Mouse (Mus musculus): ENCODE measurements around the gene Stk24.

Gene Stk24

DNA sequence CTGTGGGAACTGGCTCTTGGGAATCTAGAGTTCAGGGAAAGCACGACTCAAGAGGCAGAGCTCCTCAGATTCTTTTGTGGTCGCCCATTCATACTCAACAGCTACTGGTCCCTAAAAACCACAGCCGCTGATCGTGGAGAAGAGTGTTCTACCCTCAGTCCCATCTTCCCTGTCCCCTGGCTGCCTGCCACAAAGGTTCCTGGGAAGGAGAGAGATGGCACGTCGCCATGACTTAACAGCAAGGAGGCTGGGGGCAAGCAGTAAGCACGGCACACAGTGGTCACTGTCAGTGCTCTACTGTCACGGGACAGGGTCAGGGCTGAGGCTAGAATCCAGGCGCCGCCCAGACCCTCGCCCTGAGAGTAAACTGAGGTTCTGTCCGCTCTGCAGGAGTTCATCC lies 104.8 kb downstream of the Stk24 start:
- DNase-seq (ENCODE audit: extremely low read depth, insufficient read length, low spot score): no peak

DNA sequence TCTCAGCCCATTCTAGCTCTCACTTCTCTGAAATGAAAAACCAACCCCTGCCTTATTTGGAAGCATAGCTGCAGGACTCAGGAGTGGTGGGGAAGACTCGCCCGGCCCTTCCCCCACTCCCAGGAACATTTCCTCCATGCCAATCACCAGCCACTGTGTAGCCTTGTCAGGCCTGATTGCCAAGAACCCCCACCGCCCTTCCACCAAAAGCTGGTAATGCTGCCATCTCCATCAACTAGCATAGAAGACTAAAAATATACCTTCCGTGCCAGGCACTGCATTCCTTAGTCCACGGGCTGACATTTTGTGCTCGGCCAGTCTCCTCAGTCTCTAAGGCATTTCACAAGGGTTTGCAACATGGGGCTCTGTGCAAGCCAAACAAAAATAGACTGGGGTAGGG lies 109.3 kb downstream of the Stk24 start:
- no peak for DNase-seq (ENCODE audit: extremely low read depth, insufficient read length, low spot score)

DNA sequence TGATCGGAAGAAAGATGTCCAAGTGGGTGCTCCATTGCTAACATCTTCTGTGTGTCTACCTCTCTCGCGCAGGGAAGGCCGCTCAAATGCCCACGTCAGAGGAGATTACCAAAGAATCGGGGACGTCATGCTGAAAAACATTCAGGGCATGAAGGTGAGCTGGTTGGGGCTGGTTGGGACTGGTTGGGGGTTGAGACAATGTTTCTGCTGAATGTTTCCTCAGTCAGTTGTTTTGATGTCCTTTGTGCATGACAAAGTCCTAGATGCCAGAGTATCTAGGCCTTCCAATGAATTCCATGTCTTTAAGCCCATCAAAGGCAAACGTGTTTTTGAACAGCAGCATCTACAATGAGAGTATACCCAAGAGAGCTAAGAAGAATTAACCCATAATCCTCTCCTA lies 112.0 kb downstream of the Stk24 start:
- no peak for DNase-seq (ENCODE audit: extremely low read depth, insufficient read length, low spot score)

DNA sequence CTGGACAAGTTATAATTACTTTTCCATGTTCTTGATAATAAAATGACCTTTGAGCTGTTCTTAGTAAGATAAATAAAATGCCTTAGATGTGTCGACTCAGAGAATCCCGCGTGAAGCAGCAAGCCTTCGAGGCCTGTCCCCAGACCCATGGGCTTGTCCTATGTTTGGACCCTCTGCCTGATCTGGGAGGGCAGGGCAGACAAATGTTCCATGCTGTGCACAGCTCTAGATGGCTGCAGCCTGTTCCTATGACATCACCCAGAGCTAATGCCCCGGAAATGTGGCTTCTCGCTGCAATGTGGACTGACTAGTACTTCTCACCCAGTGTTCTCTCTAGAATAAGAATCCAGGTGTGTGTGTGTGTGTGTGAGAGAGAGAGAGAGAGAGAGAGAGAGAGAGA lies 115.4 kb downstream of the Stk24 start:
- no peak for DNase-seq (ENCODE audit: extremely low read depth, insufficient read length, low spot score)

DNA sequence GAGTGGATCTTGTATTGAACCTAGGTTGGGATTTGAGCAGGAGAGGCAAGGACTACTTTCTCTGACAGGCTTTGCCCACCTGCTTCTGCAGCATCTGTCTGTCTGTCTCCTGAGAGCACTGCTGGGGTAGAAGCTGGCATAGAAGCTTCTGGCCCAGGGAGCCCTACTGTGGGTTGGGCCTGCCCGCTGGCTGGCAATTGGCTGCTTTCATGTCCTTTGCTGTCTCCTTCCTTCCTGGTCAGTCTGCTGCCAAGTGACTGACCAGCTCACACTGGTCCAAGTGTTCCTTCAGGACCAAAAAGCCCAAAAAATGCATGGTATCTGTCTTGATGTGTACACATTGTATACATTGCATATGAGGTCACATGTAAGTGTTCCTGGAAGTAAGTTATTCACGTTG lies 115.9 kb downstream of the Stk24 start:
- DNase-seq (ENCODE audit: extremely low read depth, insufficient read length, low spot score): no peak

DNA sequence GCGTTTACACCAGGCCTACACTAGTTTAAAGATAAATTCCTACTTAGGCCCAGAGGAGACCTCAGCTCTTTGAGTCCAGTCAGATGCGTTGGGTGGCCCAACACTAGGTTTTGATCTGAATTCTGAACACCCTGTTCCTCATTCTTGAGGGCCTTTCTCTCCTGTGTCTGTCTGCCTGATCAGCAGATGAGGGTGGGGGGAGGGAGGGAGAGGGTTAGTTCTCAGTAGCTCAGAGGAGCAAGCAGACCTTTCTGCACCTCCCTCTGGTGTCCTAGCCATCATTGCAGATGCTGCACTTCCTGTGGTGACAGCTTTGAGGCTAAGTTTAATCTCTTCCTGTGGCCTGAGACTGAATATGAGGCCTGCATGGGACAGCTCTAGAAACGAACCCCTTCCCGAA lies 117.2 kb downstream of the Stk24 start:
- DNase-seq (ENCODE audit: extremely low read depth, insufficient read length, low spot score): no peak

DNA sequence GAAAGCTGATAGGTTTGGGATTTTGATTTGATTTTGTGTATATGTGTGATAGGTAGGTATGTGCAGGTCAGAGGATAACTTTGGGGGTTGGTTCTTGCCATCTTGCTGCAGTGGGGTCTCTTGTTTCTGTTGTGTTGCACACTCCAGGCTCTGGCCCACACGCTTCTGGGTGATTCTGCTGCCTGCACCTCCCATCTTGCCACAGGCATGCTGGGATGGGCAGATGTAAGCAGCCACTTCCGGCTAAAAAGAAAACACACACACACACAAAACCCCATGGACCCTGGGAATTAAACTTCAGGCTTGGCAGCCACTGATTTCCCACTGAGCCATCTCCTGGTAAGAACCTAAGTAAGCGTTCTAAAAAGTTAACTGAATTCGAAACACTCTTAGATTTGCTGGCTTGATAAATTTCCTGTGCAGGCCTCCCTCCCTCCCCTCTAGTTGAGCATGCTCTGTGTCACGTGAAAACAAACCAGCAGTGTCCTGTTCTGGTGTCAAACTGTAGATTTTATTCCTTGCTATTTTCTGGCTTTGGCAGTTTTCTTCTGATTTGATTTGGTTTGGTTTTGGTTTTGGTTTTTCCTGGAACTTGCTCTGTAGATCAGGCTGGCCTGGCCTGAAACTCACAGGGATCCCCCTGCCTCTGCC lies 118.5 kb downstream of the Stk24 start:
- DNase-seq (ENCODE audit: extremely low read depth, insufficient read length, low spot score): no peak

DNA sequence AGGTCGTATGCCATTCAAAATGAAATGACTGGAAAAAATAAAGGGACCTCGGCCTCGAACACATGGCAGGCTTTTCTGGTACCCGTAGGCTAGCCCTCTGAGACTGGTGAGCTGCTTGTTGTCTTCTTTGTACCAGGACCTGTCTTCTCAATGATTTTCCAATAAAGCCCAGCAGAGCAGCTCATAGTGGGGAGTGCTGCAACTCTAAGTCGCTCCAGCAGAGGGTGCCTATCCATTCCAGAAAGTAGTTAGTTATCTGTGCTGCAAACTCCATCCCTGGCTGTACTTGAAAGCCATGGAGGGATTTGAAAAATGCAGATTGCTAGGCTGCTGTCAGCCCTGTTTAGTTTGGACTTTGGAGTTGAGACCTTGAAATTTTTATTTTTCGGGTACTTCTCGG lies 120.0 kb downstream of the Stk24 start:
- no peak for DNase-seq (ENCODE audit: extremely low read depth, insufficient read length, low spot score)

DNA sequence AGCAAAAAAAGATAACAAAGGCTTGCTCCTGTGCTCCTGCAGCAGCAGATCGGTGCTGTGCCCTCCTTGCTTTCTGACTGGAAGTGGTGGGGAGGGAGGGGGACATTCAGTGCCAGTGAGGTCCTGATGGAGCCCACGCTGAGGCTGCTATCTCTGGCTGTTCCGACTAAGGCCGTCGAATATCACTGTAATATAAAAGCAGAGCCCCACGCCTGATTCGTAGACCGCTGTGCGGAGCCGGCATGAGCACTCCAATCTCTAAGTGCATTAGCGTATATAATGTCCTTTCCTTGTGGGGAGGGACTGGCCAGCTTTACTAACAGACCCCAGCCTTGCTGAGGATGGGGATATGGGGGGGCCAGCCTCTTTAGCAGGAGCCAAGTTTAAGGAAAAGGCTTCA lies 120.5 kb downstream of the Stk24 start:
- no peak for DNase-seq (ENCODE audit: extremely low read depth, insufficient read length, low spot score)

DNA sequence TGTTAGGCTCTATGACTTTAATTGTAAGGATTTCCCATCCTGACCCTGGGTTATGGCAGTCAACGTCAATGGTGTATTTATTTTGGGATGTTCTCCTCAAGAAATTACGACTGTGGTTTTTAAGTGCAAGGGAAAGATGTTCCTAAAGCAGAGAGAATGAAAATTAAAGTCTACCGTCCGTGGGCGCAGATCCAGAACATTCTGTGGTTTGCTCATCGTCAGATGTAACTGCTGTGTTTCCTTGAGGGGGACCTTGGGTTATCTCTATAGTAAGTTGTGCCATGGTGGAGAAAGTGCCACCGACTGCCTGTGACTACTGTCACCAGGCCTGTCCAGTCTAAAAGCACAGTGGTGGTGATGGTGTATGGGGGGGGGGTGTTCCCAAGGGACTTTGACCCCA lies 122.9 kb downstream of the Stk24 start:
- no peak for DNase-seq (ENCODE audit: extremely low read depth, insufficient read length, low spot score)

DNA sequence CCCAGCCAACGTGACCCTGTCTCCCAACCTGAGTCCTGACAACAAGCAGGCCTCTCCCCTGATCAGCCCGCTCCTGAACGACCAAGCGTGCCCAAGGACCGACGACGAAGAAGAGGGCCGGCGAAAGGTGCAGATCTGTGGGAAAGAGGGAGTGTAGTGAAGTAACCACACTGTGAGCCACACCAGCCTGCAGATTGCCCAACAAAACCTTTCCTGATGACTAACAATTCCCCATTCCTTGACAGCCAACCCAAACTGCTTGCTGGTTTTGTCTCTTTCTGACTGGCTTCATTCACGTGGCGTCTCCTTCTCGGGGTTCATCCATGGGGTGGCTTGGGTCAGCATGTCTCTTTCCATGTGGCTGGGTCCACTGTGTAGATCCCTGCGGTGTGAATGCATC lies 124.3 kb downstream of the Stk24 start:
- no peak for DNase-seq (ENCODE audit: extremely low read depth, insufficient read length, low spot score)

DNA sequence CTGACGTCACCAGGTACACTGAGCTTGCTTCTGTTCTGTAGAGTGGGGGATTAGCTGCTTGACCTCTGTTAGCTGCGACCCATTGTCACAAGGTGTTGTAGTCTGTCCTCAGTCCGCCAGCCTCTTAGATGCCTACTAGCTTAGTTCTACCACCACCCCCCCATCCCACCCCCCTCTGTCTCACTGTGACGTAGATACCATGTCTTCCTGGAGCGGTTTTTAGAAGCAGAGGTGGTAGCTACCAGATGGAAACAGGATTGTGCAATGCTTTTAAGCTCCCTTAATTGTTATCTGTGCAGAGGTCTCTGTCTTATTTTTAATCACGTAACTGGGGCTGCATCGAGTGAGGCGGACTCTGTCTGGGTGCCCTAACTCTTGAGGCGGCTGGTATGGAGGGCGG lies 124.9 kb downstream of the Stk24 start:
- DNase-seq (ENCODE audit: extremely low read depth, insufficient read length, low spot score): no peak

DNA sequence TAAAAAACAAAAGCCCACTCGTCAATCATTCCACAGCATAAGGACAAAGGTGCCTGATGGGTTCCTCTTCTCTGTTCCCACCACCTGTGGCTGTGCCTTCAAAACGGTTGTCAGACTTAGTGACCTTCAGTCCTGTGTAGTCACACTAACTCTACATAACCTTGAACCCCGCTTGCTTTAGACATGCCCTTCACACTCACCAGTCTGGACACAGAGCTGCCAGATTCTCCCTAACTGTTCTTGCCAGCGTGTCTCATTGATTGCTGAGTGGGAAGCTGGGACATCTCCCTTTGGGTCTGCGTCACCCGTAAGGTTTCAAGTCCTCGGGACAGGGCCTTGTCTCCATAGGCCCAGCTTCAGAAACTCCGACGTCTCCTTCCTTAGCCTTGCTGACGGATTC lies 127.3 kb downstream of the Stk24 start:
- no peak for DNase-seq (ENCODE audit: extremely low read depth, insufficient read length, low spot score)

DNA sequence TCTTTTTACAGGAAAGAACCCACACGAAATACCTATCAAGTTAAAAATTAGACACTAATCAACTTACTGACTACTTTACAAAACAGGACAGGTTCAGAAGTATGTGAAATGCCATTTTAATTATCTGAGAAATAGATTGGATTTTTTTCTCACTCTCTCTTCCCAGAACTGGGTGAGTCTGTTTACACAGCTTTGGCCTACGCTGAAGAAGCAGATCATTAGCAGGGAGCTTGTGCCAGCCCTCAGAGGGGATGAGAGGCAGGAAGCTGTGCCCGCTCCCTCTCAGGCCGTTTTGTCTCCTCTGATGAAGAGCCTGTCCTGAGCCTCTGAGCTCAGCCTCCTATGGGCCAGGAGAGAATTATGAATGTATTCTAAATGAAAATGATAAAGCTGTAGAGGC lies 128.1 kb downstream of the Stk24 start:
- DNase-seq (ENCODE audit: extremely low read depth, insufficient read length, low spot score): no peak

DNA sequence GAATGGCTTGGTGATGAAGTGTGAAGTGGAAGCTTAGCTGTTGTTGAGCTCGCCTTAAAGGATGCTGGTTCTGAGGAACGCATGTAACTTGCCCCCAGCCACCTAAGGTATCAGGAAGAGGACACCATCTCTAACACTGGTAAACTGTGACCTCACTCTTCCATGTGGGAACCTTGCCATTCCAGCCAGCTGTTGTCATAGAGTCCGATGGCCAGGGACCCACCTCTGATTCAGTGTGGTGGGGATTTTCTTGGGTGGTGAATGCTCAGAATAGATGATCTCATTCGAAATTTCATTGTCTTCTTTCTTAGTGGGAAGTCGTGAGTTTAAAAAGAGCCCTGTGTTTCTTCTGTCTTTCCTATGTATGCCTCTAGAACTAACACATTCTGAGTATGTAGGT lies 128.7 kb downstream of the Stk24 start:
- no peak for DNase-seq (ENCODE audit: extremely low read depth, insufficient read length, low spot score)

DNA sequence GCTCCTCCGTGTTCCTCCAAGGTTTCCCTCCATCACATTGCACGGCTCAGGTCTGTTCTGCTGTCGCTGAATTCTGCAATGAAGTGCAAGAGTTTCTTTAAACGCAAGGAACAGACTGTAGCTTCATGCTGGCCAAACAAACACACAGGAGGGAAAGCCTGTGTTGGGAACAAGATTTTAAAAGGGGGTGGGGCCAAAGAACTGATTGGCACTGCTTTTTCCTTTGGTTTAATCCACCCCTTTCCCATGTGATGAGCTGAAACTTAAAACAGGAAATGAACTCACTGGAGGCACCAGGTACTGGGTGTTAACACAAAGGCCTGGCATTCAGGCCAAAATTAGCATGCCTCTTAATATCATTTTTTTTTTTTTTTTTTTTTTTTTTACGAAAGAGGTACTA lies 131.5 kb downstream of the Stk24 start:
- no peak for DNase-seq (ENCODE audit: extremely low read depth, insufficient read length, low spot score)

DNA sequence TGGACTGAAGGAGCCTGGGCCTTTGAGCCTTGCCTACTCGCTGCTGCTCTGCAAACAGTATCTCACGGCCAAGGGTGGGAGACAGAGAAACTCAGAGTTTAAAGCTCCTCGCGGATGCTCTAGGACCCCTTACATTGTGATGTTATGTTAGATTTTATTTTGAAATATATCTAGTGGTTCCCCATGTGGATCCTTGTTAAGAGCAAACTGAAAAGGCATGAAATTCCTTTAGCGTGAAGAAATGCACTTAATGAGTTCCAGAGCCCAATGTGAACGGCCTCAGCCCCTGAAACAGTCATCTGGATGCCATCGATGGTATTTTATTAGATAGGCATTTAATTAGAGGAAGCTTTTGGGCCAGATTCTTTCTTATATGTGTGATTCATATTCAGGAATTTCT lies 132.5 kb downstream of the Stk24 start:
- DNase-seq (ENCODE audit: extremely low read depth, insufficient read length, low spot score): peak; percentile 22

DNA sequence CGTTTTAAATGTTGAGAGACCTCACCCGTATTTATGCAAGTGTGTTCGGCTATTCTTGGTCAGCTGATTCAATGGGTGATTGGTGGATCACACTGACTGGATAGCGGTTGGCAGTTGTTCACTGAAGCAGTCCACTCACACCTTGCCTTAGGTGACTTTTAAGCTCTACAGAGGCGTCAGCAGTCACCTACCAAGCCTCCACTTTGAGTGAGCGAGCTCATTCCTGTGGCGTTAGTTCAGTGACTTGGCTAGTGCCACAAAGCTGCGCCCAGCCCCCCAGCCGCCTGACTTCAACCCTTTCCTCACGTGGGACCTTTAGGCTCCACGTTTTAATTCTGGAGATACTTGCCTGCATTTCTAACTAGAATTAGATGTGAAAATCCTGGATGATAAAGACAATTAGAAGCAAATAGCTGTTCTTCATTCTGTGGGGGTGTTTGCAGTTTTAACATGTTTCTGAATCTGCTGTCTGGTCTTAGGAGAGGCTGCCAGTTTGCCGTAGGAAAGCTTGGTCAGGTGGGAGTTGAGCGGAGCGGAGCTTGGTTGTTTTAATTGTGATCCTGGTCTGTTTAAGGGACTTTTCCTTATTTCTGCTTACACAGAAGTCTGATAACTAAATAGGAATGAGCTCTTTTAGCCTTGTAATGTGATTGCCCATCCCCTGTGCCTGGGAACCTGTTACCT lies 133.6 kb downstream of the Stk24 start:
- DNase-seq (ENCODE audit: extremely low read depth, insufficient read length, low spot score): no peak

DNA sequence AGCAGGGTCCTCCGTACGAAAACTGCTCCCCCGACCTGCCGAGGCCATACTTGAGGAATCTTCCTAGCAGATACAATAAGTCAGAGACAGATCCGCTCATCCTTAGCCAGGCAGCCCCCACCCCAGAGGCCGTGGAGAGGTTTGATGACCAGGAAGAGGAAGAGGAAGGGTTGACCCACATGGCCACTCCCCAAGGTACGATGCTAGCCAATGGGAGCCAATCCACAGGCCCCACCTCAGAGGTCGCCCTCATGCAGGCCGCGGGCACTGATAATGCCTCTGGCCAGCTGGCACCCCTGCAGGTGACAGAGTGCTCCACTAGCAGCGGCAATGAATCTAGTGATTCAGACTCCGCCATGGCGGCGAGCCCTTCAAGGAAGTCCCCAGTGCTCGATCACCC lies 135.7 kb downstream of the Stk24 start:
- DNase-seq (ENCODE audit: extremely low read depth, insufficient read length, low spot score): no peak

DNA sequence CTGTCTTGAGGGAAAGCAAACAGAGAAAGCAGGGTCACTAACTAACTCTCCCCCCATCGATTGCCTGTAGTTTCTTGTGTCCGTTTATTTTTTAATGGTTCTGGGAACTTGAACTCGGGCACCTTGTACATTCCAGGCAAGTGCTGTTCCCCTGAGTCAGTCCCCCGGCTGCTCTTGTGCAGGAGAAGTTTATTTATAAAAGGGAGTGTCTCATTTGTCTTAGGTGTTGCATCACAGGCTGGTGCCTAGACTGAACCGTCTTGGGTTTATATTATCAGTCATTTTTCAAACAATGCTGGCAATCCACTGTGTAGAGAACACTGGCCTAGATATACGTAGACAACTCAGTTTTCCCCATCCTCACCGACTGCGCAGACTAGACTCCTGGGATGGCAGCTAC lies 140.4 kb downstream of the Stk24 start:
- DNase-seq (ENCODE audit: extremely low read depth, insufficient read length, low spot score): peak; percentile 48

DNA sequence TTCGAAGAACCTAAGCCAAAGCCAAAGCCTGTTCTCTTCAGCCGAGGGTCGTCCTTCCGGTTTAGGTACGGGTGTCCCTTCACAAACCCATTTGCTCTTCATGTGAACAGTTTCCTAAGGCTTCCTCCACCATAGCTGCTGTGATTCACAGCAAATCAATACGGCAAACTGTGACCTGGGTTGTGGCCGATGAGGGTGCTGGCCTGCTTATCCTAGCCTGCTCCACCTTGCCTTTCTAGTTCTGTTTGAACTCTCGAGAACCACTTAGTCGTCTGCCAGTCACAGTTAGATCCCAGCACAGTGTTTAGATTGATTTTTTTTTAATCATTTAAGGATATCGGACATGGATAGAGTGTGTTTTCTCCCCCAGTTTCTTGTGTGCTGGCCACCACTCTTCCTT lies 141.1 kb downstream of the Stk24 start:
- no peak for DNase-seq (ENCODE audit: extremely low read depth, insufficient read length, low spot score)

DNA sequence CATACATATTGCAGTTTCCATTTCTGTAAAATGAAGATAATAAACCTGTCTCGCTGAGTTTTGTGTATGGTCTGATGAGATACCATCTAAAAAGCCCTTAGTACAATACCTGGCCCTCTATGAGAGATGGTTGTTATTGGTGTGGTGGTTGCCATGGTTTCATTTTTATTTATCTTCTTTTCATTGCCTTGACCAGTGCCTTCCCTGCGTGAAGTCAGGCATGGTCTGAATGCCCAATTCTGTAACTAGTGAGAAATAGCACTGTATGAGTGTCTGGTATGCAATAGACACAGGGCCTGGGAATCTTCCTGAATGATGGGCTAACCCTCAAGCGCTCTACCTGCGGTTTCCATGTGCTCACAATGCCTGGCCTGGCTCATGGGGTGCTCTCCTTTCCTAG lies 143.1 kb downstream of the Stk24 start:
- DNase-seq (ENCODE audit: extremely low read depth, insufficient read length, low spot score): no peak

Measured in 3134 (cell line).